Mouse (Mus musculus) lung, adult 2 months (tissue): ENCODE measurements around the gene Ankub1. TPM values are rescaled to one million over a fixed set of nuclear protein-coding genes. Genes with fewer than 3 reads are reported as not detected.

Experiments used
- DNase-seq: peaks from one replicate; pipeline ENCODE4 v3.0.0; 2022
- H3K4me1 ChIP-seq: fragments of 200-500 bp; 2 replicates; pipeline ENCODE4 v1.6.1; 2011; ENCODE audit warnings: low read length; ENCODE audit not compliant: control insufficient read depth, insufficient read depth
- H3K4me3 ChIP-seq: fragments of 200-500 bp; replicated peaks from 2 replicates; pipeline ENCODE3; 2011; ENCODE audit warnings: low read depth, mild to moderate bottlenecking, control low read depth, low read length; ENCODE audit errors: extremely low read depth
- CTCF ChIP-seq: fragments of 200-500 bp; IDR thresholded peaks from 2 replicates; pipeline ENCODE4 v1.5.1; 2011; ENCODE audit warnings: mild to moderate bottlenecking, low read length, control low read depth; ENCODE audit not compliant: insufficient read depth
- POLR2A ChIP-seq: fragments of 200-500 bp; IDR thresholded peaks from 2 replicates; pipeline ENCODE4 v1.6.1; 2011; ENCODE audit warnings: low read depth, mild to moderate bottlenecking, control low read depth, low read length, borderline replicate concordance; ENCODE audit errors: extremely low read depth
- WGBS: fragments of 180-500 bp; shearing (Covaris S2); methylation state at CpG from one replicate; pipeline ENCODE4 v1.1.7; 2018; 5-methylcytosine and 5-hydroxymethylcytosine counted together
- polyA plus RNA-seq: library from polyadenylated mRNA; depleted of rRNA; stranded (reverse); fragments of >200 nt; gene quantifications from 2 replicates; pipeline ENCODE4 v1.2.3, GENCODE M21; 2012

Ankub1 gene
- polyA plus RNA-seq, 1 experiment: 0.51 TPM

DNA sequence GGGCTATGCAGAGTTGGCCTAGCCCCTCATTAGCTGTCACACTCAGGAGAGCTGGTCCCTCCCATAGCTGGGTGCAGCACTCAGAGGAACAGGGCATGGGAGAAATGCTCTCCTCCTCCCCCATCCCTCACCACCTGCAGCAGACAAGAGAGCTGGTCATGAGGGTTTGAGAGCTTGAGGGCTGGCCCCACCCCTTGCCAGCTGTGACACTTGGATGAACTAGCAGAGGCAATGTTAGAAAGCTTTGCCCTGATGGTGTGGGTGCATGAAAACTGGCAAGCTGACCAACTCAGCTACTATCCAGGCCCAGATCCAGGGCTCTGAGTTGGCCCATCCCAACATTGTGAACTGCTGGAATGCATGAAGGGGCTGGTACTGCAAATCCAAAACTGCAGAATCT, 14.8 kb downstream of the Ankub1 start:
- no peak for DNase-seq
- TF ChIP-seq POLR2A: no peak
- TF ChIP-seq CTCF: no peak
- Histone ChIP-seq H3K4me3 (no peak overlapping the region), H3K4me1 (0 out of 2 replicates have a peak, but pooled peaks cover under 1% of the 10 kb centered on the region)

DNA sequence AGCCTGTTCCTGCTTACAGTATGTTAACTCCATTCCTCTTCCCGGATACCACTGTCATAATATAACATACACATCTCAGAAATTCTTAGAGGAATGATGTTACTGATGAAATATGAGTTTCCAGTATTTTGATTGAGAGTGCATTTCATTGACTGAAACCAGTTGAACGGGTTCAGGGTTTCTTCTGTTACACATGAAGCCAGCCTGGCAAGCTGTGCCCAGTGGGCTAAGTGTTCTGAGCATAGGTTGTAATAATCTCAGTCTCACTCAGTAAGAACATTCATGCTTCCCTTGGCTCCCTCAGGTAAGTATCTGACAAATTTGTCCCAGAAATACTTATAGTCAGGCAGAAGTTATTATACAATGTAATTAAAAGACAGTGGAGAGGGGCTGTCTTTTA, 18.5 kb downstream of the Ankub1 start:
- WGBS: 67% methylated on average over 2 of the region's 2 CpGs
- no peak for TF ChIP-seq POLR2A
- no peak for TF ChIP-seq CTCF
- 0 out of 2 replicates have a peak, but pooled peaks cover 2% of the 10 kb centered on the region for H3K4me1 ChIP-seq
- H3K4me3 ChIP-seq: no peak overlapping the region
- no peak for DNase-seq

DNA sequence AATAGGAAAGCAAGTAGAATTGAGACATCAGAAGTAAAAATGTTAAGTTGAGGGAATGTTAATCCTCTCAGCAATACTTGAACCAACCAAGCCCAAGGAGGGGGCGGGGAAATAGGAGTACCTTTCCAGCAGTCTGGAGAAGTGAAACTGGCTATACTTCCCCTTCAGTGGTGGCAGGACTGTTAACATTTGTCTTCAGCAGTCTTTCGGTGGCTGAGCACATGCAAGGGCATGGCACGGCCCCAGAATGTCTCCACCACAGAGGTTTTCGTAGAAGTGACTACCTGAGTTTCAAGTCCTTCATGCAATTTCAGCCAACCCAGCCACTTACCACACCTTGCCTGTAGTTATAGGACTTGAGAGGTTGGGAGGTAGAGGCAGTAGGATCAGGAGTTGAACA, 19.0 kb downstream of the Ankub1 start:
- no peak for TF ChIP-seq CTCF
- TF ChIP-seq POLR2A: no peak
- DNase-seq: peak; percentile 41
- 49% methylated on average over 4 of the region's 4 CpGs for WGBS
- H3K4me3 ChIP-seq: no peak overlapping the region
- H3K4me1 ChIP-seq: 0 out of 2 replicates have a peak, but pooled peaks cover 2% of the 10 kb centered on the region

DNA sequence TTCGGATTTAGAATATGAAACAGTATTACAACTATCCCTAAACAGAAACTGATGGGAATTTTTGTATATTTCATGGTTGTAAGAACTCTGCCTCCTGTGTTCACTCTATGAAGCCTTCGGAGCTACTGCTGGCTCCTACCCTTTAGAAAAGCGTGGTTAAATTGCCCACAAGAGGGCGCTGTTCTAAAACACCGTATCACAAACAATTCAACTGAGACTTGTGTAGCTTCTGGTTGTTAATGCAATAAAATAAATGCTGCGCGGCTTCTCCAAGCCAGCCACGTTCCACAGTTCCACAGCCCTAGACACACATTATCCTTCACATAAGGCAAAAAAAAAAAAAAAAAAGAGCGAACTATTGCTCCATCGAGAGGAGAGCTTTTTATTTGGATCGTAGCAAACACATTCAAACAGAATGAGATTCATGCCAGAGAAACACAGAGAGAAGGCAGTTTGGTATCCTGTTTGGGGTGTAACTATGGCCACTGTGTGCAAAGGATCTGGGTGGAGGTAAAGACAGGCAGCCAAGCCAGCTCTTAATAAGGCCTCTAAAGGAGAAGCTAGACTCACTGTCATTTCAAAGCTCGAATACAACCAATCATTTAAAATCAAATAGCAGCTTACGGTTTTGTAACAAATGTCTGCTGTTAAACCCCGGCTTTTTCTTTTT, 25.4 kb downstream of the Ankub1 start:
- no peak for TF ChIP-seq POLR2A
- peak; percentile 15; the same call in 1 of the 2 replicates for TF ChIP-seq CTCF
- 16% methylated on average over 14 of the region's 14 CpGs for WGBS
- peak overlapping the region; percentile 31 for H3K4me3 ChIP-seq
- peaks cover 2% of the 10 kb centered on the region; the same call in 1 of the 2 replicates for H3K4me1 ChIP-seq
- peak; percentile 53 for DNase-seq

DNA sequence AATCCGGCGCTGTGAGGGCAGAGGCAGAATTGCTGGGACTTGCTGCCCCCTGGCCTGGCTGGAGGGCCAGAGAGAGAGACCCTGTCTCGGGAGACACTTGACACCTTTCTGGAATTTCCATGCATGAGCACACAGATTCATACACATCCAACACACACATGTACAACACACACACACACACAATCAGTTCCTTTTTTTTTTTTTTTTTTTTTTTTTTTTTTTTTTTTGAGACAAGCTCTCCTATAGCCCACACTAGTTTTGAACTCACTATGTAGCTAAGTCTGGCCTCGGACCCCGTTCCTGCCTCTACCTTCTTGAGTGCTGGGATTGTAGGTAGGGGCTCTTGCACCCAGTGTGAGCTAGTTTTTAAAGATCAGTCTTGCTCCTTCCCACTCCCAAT, 26.7 kb downstream of the Ankub1 start:
- Histone ChIP-seq H3K4me3 (no peak overlapping the region), H3K4me1 (peaks cover 2% of the 10 kb centered on the region; the same call in 1 of the 2 replicates)
- whole genome bisulfite sequencing: 90% methylated on average over 5 of the region's 5 CpGs
- no peak for DNase-seq
- TF ChIP-seq POLR2A (no peak), CTCF (no peak)

DNA sequence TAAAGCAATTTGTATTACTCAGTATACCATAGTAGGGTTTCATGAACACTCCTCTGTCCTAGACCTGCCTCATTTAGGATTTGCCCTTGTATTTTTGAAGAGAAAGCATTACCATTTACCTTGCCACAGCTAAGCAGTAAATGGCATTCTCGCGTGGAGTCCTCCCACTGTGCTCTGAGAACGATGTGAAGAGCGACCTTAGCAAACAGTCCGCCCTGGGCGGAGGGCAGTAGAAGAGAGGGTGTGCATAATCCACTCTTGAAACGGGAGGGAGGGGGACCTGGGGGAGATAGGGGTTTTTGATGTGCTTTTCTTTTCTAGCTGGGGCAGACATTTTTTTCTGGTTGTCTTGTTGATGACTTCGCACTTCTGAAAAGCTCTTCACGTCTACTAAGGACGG, 27.9 kb downstream of the Ankub1 start:
- DNase-seq: peak; percentile 19
- 48% methylated on average over 10 of the region's 10 CpGs for WGBS
- TF ChIP-seq POLR2A (no peak), CTCF (no peak)

DNA sequence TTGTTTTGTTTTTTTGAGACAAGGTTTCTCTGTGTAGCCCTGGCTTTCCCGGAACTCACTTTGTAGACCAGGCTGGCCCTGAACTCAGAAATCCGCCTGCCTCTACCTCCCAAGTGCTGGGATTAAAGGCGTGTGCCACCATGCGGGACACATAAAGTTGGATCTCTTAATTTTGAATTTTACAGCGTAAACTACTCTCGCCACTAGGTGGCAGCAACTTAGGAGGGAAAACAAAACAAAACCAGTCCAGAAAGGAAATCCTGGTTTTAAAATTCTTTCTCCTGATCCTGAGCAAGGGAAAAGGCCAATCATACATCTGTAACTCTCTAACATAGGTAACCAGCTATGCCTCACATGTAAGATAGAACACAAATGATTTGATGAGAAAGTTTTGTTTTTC, 28.9 kb downstream of the Ankub1 start:
- H3K4me3 ChIP-seq: no peak overlapping the region
- TF ChIP-seq CTCF (no peak), POLR2A (no peak)
- WGBS: 12% methylated on average over 6 of the region's 6 CpGs
- DNase-seq: no peak
- peaks cover 2% of the 10 kb centered on the region; the same call in 1 of the 2 replicates for H3K4me1 ChIP-seq

More for the DNA sequence above, 27.9 kb downstream of the Ankub1 start:
- Histone ChIP-seq H3K4me3 (peak overlapping the region; percentile 29), H3K4me1 (peaks cover 2% of the 10 kb centered on the region; the same call in 1 of the 2 replicates)

DNA sequence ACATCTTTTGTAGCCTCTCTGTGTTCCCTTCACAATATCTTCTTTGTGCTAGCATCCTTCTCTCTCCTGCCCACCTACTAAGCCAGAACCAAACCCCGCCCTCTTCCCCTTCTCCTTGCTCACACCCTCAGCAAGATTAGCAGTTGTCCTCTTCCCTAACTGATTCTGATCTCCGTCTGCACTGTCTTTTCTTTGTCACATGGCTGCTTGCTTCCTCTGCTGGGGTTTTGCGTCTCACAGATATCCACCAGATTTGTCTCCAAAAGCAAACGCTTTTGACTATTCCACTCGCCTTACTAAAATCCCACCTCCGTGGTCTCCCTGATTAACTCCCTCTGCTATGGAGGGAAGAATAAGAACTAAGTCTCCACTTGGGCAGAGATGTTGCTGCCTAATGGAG, 34.0 kb downstream of the Ankub1 start:
- Histone ChIP-seq H3K4me3 (no peak overlapping the region), H3K4me1 (no peaks in the 10 kb centered on the region)
- DNase-seq: no peak
- WGBS: 62% methylated on average over 6 of the region's 6 CpGs
- TF ChIP-seq CTCF: no peak
- no peak for TF ChIP-seq POLR2A

DNA sequence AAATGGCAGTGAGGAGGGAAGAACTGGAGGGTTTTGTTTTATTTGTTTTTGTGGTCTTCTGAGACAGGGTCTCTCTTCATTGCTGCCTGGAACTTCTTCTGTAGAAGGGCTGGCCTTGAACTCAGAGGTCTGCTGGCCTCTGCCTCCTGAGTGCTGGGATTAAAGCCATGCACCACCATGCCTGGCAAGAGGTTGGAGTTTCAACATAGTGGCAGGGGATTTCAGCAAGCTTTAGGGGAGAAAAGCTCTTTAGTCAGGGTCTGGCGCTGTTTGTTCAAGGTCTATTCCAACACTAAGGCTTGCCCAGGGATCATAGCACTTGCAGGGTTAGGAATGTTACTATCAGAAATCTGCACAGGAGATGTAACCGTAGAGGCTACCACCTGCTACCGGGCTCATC, 39.0 kb downstream of the Ankub1 start:
- WGBS: 76% methylated on average over 3 of the region's 3 CpGs
- Histone ChIP-seq H3K4me3 (no peak overlapping the region), H3K4me1 (peaks cover 2% of the 10 kb centered on the region)
- DNase-seq: no peak
- TF ChIP-seq CTCF: no peak
- no peak for TF ChIP-seq POLR2A

DNA sequence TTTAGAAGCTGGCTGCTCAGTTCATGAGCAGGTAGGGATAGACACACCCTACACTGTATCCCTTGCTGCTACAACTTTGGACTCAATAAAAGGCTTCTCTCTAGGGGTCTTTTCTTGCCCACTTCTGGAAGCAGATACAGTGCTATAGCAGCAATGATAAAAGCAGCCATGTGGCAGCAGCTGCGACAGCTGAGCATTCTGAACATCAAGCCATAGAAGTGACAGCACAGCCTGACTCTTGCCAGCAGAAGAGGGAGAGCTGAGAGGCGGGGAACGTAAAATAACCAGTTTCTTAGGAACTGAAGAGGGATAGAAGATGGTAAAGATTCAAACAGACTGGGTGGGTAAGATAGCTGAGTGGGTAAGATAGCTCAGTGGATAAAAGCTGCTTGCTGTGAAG, 40.1 kb downstream of the Ankub1 start:
- Histone ChIP-seq H3K4me3 (no peak overlapping the region), H3K4me1 (peaks cover 2% of the 10 kb centered on the region)
- TF ChIP-seq CTCF (no peak), POLR2A (no peak)
- WGBS: 88% methylated on average over 3 of the region's 3 CpGs
- no peak for DNase-seq

DNA sequence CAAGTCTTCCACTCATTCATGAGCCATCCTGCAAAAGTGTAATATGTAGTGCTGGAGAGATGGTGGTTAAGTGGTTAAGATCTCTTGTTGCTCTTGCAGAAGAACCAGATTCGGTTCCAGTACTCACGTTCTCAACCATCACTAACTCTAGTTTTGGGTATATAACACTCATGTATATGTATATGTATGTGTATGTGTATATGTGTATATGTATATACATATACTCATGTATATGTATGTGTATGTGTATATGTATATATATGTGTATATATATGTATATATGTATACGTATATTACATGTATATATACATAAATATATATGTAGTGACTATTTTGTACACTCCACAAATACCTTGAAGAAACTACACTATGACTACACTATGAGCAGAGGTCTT, 40.7 kb downstream of the Ankub1 start:
- 38% methylated on average over 3 of the region's 3 CpGs for WGBS
- Histone ChIP-seq H3K4me3 (peak overlapping the region; percentile 99), H3K4me1 (peaks cover 2% of the 10 kb centered on the region)
- no peak for DNase-seq
- TF ChIP-seq POLR2A (no peak), CTCF (no peak)
